Mouse (Mus musculus) layer of hippocampus, adult 11-12 months (tissue): ENCODE measurements around the gene Kctd20.

ENCODE experiments used
- DNase-seq: peaks from one replicate; pipeline ENCODE4 v3.0.0; 2022; ENCODE audit warnings: low spot score

The Kctd20 gene

DNA sequence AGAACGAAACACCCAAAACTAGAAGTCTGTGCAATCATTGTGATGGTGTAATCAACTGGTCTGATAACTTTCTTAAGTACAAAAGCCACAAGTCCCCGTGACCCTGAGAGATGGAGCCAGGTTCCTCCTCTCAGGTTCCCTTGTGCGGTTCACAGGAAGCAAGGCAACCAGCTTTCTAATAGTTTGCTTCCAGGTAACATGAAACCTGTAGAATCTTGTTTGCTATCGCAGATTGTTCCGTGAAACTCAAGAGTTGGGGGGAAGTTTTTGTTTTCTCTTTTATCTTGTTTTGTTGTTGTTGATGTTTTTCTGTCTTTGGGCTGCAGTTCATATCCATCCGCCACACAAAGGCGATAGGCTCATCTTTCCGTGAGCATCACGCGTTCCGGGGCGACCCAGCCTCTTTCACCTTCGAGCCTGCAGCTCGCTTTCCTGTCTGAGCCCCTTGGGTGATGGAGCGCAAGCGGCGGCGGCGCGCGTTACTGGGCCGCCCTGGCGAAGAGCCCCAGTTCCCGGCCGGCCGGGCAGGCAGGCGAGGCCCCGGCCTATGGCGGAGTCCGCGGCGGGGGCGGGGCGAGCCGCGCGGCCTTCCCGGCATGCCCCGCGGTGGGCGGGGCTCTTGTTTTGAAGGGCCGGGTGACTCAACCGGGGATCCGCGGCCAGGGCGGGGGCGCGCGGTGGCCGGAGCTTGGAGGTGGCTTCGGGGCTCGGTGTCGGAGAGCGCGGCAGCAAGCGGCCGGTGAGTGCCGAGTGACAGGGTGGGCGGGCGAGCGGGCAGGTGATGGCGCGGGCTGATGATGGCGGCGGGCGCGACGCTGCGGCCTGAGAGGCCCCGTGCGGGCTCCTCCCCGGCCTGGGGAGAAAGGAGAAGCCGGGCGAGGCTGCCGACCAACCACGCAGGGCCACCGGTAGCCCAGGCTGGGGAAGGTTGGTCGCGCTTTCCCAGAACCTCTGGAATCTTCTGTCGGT is at the start of gene Kctd20:
Gene Kctd20, plus strand, starts transcription at position 120 of the 969 bp plus-strand sequence.
- peak; percentile 92 for DNase-seq

DNA sequence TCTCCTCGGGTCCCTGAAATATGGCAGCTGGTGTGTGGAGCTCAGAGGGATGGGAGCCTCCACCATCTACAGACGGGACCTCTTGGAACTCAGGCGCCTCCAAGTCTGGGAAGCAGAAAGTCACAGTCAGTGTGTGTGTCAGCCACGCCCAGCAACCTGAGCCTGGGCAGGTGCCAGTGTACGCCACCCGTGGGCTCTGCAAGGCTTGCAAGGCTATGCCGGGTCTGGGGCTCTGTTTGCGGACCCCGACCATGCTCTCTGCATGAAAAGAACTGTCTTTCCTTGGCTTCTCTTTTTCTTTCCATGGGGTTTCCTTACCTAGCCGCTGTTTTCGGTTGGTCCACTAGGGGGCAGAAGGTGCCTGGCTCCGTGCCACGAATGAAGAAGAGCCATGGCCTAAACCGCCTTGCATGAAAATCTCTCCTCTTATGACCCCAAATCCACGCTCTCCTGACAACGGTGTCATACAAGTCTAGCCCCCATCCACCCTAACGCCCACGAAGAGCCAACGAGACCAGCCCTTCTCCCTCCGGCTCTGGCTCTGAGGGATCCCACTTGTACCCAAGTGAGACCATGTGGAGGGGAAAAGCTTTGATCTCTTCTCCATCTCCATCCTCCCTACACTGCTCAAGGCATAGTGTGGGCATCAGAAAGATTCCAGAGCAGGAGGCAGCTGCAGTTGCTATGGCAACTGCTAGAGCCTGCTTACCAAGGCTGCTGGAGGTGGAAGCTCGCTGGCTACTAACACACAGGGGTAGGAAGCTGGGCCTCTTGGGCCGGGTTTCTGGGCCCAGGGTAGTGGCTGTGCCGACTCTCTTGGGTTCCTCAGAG is 47.0 kb upstream of the Kctd20 start:
- DNase-seq, result peak; percentile 62

GRCm38 (mm10) chr17:28905377-28905916 is 46.3 kb upstream of the Kctd20 start:
- no peak for DNase-seq

DNA sequence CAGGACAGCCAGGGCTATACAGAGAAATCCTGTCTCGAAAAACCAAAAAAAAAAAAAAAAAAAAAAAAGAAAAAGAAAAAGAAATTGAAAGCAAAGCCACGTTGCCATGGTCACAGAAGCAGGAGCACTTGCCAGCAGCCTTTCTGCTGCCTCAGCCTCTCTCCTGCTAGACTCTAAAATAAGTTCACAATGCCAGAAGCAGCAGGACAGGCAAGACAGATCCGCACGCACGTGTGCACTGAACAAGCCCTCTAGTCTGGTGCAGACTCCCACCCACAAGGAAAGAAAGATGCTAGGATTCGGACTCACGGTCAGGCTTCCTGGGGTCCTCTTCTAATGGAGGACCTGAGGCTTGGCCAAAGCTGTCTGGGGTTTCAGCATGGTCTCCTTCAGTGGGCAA is 43.8 kb upstream of the Kctd20 start:
- peak; percentile 49 for DNase-seq

DNA sequence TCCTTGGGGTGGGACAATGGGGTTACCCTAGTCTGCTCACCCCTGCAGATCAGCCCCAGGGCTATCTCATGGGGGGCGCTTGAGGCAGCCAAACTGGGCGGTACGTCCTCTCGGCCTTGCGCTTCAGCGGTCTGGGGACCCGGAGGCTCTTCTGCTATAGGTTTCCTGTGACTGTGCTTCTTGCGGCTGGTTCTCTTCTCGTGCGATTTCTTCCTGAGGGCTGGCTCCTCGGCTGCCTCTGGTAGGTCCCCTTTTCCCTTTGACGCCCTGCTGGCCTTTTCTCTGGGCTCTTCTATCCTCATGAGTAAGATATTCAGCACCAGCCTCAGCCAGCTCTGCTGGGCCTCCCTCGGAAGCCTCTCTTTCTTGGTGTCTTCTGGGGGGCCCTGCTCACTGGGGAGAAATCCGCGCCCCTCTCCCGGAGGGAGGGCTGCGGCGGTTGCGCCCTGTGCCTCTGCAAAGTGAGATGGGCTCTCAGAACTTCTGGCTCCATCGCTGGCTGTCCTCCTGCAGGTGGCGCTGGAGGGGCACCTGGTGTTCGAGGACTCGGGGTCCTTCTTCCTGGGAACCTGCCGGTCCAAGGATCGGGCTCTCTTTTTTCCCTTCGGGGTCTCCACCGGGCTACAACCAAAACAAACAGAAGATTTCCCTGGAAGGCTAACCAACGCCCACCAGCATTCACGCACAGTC is 42.4 kb upstream of the Kctd20 start:
- DNase-seq, result peak; percentile 36

- DNase-seq, result no peak
These were observed 41.6 kb upstream of the Kctd20 start for GRCm38 (mm10) chr17:28910139-28910538.

DNA sequence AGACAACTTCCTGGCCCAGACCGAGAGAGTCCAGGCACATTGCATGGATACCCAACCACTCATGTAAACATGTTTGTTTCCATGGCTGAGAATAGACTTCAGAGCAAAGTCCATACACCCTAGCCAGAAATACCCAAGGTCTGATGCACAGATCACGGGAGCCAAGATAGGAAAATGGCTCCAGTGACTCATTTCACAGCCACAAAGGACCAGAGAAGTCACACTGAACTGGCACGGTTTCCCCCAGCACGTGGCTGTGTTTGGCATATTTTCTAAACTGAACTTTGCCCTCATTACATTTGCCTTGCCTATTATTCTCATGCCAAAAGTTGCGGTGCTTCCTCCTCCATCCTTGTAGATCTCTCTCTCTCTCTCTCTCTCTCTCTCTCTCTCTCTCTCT is 38.5 kb upstream of the Kctd20 start:
- DNase-seq, result no peak

DNA sequence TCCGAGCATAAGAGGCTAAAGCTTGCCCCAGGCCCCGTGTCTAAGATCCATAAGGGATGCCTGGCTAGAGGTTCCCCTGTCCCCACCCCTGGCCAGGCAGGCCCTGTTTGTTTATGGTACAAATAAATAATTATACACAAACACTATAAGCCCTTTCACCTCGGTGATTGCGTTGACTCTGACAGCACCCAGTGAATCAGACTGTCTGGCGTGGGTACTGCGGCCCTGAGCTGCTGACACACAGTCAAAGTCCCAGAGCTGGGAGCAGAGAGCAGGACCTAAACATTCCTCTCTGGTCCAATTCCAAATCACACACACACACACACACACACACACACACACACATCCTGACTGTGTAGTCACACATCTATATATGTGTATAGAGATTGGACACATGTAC is 37.8 kb upstream of the Kctd20 start:
- no peak for DNase-seq

DNA sequence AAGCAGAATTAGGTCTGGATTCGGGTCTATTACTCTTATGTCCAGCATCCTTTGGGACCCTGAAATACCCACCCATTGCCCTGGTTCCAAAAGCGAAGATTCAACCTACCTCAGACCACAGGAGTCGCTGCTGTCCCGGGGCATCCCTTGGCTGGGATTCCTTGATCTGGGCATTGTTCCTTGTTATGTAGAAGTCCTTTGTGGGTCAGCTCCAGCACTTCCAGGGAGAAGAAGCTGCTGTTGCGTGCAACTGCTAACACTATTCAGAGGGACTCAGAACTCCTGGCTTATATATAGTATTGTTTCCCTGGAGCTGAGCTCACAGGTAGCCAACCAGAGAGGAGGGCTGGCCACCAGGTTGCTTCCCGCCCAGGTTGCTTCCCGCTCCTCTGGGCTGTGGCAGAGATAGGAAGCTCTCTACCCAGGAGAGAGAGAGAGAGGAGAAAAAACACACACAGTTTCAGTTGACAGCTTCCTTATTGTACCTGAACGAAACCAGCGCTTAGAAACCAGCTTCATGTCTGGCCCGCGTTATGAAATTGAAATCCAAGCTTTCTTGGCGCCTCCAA is 36.6 kb upstream of the Kctd20 start, which contains the start of gene 4930539E08Rik:
Gene 4930539E08Rik, minus strand, starts transcription at position 265 of the 569 bp plus-strand sequence.
- no peak for DNase-seq

- DNase-seq, result no peak
These were observed 35.2 kb upstream of the Kctd20 start for GRCm38 (mm10) chr17:28916520-28916919.

DNA sequence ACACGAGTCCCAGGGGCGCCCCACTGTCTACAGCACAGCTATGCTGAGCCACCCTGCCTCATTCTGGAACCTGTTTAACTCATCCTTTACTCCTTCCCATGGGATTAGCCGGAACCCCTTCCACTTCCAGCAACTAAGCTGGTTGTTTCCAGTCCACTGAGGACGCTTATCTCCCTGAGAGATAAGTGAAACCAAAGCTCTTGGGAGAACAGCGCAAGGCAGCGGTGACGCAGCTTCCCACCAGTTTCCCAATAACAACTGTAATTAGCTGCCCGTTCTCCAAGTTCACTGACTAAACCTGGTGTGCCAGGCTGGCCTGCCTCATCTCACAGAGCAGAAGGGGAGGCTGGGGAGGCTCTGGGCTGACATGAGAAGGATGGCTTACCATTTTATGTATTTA is 30.7 kb upstream of the Kctd20 start:
- no peak for DNase-seq

DNA sequence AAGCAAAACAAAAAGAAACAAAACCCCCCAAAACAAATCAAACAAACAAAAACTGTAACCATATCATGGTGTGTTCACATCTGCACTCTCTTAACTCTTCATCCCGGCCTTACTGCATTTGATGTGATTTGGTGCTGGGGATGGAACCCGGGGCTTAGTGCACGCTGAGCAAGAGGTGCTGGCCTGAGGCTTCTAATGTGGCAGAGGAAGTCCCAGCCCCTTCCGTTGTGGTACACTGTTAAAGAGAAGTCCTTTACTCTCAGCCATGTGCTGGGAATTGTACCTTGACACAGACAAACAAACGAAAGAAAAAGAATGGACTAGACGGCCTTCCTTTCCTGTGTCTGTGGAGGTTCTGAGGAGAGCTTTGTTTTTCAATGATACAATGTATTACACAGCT is 29.7 kb upstream of the Kctd20 start:
- DNase-seq, result no peak

DNA sequence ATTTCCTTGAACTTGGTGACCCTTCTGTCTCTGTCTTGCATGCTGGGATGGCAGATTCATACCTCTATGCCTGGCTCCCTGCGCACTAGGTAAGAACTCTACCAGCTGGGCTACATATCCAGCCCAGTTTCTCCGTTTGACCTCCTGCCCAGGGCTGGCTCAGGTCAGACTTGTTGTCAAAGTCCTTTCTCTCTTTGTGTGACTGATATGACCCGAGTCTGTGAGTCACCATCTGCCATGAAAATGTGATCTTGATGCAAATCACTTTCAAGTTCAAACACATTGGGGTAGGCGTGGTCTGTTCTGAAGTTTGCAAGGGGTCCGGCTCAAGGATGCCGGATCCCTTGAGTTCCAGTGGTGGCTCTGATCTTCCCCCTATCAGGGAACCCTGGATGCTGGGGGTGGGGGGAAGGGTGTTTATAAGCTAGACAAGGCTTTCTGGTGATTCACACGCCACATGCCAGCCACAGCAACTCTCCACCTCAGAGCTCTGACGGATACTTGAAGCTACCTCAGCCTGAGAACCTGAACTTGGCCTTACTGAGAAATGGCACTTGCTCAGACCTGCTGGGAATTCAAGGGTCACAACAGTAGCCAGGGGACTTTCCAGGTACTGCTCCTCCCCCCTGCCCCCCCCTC is 26.7 kb upstream of the Kctd20 start:
- DNase-seq, result no peak

GRCm38 (mm10) chr17:28926380-28926779 is 25.4 kb upstream of the Kctd20 start:
- DNase-seq, result peak; percentile 85

- DNase-seq, result peak; percentile 56
These were observed 24.7 kb upstream of the Kctd20 start for GRCm38 (mm10) chr17:28926866-28927635.

DNA sequence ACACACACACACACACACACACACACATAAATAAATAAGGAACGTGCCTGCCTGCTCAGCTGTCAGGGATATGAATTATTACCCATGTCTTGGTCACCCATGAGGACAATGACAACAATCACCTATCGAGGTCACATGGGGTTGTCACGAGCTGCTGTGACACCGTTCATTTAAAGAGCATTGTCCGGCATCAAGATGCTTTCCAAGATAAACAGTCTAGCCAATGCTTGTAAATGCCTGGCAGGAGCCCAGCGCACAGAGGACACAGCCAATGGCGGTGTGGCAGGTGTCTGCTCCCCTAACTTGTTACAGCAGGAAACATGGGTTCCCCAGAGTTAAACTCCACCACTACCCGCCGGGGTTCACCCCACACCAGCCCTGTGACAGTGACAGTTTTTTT is 23.7 kb upstream of the Kctd20 start:
- no peak for DNase-seq

DNA sequence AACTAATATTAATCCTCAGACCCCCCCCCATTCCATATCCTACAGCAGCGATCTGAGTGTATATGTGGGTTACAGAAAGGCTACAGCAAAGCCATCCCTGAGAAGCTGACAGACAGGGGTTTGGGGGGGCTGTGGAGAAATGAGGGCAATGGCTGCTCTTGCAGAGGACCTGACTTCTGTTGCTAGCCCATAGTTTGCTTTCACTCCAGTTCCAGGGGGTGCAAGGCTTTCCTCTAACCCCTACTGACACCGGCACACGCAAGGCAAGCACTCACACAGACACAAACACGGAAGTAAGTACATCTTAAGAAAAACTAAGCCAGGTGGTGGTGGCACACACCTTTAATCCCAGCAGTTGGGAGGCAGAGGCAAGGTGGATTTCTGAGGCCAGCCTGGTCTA is 22.4 kb upstream of the Kctd20 start:
- DNase-seq, result no peak

- peak; percentile 56 for DNase-seq
These were observed 21.2 kb upstream of the Kctd20 start for GRCm38 (mm10) chr17:28930392-28931074.

- no peak for DNase-seq
These were observed 20.1 kb upstream of the Kctd20 start for GRCm38 (mm10) chr17:28931436-28932211.
